Mouse (Mus musculus): ENCODE data around the gene Egln1.
A peak's percentile ranks its signal among the peaks of the same experiment; 100 is the strongest.

The Egln1 gene

DNA sequence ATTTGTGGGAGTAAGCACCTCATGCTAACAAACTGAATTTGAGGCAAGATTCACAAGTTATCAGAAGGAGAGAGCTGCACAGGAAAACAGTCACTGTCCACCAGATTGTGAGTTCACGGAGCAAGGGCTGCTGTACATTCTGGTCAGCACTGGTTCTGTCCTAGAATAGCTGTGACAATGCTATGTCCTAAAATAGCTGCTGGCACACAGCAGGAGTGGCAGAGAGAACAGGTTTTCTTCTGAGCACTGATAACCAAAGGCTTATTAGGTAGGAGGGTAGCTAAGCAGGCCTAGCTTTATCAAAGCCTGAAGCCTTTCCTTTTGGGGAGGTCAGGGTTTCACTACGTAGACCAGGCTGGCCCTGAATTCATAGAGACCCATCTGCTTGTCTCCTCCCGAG lies 88.9 kb downstream of the Egln1 start:
- no peak for DNase-seq (ENCODE audit: low spot score in 2 of 2)

DNA sequence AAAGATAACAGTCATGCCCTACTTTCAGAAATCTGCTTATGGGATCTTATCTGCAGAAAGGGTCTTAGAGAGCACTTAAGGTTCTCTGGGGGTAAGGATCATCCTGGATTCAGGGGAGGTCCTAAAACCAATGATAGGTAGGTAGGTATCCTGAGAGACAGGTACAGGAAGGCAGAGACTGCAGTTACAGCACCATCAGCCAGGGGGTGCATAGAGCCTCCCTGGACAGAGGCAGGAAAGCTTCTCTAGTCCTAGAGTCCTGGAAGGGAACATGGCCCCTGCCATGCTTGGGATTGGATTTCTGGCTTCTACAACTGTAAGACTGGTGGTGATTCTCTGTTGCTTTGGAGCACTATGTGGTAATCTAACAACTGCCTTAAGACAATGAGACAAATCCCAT lies 89.7 kb downstream of the Egln1 start:
- peak; percentile 5 to 21 for DNase-seq (ENCODE audit: low spot score in 2 of 2)

Measured in natural killer cell, adult 2 months (primary cell).